Mouse (Mus musculus) adrenal gland, postnatal 36 days (tissue): ENCODE data around the gene Wfdc12. TPM values are rescaled to one million over a fixed set of nuclear protein-coding genes. Genes with fewer than 3 reads are reported as not detected.
"Not testable (repeated sequence)": the region's sequence is repeated elsewhere in the genome, so short reads cannot be mapped to it uniquely, and the experiment has no call there.

Source experiments
- DNase-seq, 2 experiments: peaks; one replicate each; pipeline ENCODE4 v3.0.0; 2021; ENCODE audit warnings: mixed read lengths in 1 of 2
- long read RNA-seq, 2 experiments: library from polyadenylated mRNA; stranded (forward); transcript quantifications; one replicate each; pipeline ENCODE4 v2.0.0; 2021; ENCODE audit warnings: borderline sequencing depth in 2 of 2
- total RNA-seq, 2 experiments: library from RNA; stranded (reverse); gene quantifications; 2 replicates each; pipeline ENCODE4 v1.2.3; 2021

Wfdc12 gene
- 1 to 10 TPM in 1 of 2 experiments, under 1 TPM in 1; 0.43 to 1.4 TPM for total RNA-seq
- long read RNA-seq, experiment 1, partial matches to known transcripts, result 0 of 3 reads
- long read RNA-seq, experiment 1, other reads (novel, unspliced or antisense), result 0 of 3 reads
- long read RNA-seq, experiment 2, result 0 reads

DNA sequence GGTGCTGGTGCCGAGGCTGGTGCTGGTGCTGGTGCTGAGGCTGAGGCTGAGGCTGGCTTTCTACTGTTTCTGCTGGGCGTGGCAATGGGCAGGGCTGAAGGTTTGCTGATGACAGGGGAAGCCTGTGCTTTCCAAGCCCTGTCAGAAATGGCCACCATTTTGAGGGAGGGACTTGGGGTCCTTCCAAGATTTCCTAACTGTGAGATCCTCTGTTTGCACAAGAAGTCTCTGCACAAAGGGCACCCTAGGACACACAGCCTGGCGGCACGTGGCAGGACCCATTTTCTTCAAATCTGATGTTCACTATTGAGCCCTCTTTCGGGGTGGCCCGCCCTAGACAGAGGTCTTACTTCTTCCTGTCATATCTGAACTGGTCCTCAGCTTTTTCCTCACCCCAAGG is at the start of gene Wfdc12:
Wfdc12 (minus strand) TSS at position 33 of the 400 bp plus-strand sequence.
- no peak for DNase-seq

DNA sequence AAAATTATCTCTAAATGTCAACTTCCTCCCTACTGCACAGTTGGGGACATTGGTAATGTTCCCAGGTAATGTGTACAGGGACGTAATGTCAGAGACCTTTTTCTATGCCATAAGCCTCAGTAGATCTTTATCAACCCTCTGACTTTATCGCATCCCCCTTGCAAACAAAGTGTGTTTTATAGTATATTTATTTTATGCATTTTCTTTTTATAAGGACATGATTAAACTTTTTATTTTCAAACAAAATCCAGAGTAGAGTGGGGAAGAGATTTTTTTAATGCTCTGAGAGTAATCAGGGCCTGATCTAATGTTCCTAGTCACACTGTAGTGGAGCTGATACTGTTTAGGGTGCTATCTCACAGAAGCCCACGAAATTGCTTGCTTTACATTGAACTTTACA is 48.0 kb upstream of the Wfdc12 start, which contains the start of gene Svs2:
Svs2 (minus strand) TSS at position 101 of the 400 bp plus-strand sequence.
- DNase-seq, result no peak

DNA sequence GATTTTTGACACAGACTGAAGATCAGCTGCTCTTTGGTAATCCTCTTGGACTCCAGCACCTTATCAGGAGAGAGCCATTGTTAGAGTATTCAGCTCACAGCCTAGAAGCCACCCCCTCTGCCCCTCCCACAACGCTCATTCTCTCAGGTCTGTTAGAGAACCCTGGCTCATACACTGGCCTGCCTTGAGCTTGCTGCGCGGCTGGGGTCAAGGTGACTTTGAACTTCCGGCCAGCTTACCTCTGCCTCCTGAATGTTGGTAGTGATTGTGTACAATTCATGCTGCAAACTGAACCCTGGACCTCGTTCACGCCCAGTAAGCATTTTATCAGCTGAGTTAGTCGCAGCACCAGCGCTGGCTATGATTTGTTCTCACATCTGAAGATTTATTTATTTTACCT is 42.3 kb upstream of the Wfdc12 start:
- no peak for DNase-seq

DNA sequence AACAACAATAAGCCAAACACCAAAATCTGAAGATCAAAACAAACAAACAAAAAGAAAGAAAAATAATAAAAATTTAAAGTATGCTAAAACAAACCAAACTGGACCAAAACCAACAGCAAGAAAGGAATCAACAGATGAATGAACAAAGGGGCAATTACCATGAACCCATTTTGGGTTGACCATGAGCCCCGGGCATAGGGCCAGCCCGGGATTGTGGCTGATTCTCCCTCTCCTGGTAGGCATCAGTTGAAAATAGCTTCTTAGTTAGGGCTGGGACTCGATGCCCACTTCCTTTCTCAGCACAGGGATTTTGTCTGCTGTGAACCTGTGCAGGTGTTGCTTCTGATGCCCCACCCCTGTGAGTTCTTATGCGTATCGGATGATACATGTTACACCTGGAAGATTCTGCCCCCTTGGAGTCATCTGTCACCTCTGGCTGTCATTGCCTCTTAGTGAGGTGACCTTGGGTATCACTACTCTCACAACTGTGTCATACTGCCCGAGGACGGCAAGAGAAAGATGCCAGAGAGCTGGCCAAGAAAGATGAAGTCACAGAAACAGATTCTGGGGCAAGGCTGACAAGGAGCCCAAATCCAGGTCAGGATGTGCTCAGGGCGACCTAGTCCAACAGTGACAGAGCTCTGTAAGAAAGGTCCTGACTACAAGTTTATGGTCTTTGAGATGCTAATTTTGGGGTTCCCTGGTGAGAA is 38.1 kb upstream of the Wfdc12 start:
- DNase-seq, result peak; percentile 38 to 44

DNA sequence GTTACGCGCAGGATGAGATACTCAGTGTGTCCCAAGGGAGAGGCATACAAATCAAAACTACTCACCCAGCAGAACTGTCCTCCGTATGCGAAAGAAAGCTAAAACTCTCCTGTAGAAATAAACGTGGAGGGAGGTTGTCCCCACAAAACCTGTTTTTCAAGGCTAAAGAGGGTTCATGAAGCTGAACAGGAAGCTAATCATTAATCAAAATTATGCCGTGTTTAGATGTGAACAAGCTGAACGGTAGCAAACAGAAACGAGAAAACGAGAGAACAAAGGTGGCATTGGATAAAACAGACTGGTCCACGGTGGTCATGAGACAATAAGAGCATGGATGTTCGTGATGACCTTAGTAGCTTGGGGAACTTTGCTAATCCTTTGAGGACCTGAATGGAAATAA is 31.1 kb upstream of the Wfdc12 start, which contains the start of gene Wfdc15b:
Wfdc15b (minus strand) TSS at position 139 of the 400 bp plus-strand sequence.
- no peak for DNase-seq

DNA sequence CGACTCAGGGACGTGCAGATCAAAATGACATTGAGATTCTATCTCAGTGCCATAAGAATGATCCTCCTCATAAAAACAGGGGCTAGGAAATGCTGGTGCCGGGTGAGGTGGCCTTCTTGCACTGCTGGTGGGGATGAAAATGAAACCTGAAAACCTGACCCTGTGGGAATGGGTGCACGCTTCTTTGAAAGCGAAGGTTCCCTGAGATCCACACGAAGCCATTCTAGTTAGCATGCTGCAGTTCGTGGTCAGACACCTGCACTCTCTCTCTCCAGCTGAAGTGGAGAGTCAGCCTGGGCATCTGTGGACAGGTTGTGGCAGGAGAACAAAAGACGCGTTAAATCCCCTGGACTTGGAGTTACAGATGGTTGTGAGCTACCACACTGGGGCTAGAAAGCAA is 28.9 kb upstream of the Wfdc12 start:
- no peak for DNase-seq

DNA sequence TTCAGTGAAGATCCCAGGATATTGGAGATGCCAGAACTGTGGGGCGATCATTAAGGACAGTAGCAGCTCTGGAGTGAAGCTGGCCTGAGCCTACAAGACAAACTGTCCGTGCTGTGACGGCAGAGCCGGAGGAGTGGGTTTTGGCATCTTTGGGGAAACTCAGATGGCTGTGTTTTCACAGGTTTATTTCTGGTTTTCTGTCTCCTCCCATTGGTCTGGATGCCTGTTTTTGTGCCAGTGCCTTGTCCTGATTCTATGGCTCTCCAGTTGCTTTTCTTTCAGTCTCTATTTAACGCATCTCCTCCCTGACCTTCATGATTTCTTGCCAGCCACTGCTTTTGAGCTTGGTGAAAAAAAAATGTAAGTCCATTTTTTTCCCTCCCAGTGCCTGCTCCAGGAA is 22.3 kb upstream of the Wfdc12 start:
- DNase-seq, result no peak

DNA sequence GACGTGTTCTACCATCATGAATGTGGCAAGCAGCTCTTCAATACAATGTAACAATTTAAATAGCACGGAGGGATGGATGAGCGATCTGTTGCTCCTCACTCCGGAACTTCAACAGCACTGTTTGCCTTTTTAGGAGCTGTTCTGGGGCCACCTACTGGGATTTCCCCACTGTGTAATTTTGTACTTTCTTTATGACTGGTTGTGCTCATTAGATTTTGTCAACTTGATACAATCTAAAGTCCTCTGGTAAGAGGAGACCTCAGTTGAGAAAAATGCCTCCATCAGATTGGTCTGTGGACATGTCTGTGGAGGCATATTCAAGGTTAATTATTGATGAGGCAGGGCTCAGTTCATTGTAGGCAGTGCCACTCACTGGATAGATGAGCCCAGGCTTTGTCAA is 20.5 kb upstream of the Wfdc12 start:
- DNase-seq, result no peak

DNA sequence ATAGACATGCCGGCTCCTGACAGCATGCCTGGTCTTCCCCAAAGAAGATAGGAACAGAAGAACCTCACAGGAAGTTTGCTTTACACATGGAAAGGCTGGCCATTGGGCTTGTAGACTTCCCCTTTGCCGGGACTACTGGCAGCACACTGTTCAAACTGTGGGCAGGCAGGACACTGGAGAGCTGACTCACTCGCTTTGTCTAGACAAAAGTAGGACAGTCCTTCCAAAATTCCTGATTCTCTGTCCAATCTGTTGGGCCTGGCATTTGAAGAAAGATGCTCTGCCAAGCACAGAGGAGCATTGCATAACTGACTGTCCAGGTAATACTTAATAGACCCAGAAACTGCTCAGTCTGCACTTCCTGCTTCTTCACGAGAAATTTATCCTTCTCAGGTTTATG is 16.3 kb upstream of the Wfdc12 start:
- peak in 1 of 2 experiments; percentile 15 for DNase-seq

DNA sequence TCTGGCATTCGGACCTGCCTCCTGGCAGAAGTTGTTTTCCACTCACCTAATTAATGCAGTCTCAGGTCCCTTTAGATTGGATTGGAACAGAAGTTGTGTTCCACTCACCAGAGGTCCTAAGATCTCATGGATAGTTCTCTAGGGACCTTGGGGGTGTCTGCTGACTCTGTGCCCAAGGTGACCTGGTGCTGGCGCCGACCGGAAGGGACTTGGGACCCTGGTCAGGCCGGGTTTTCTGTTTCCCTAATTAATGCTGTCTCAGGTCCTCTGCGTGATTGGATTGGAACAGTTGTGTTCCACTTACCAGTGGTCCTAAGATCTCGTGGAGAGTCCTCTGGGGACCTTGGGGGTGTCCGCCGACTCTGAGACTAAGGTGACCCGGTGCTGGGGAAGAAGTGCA is 15.6 kb upstream of the Wfdc12 start:
- not testable (repeated sequence) for DNase-seq

DNA sequence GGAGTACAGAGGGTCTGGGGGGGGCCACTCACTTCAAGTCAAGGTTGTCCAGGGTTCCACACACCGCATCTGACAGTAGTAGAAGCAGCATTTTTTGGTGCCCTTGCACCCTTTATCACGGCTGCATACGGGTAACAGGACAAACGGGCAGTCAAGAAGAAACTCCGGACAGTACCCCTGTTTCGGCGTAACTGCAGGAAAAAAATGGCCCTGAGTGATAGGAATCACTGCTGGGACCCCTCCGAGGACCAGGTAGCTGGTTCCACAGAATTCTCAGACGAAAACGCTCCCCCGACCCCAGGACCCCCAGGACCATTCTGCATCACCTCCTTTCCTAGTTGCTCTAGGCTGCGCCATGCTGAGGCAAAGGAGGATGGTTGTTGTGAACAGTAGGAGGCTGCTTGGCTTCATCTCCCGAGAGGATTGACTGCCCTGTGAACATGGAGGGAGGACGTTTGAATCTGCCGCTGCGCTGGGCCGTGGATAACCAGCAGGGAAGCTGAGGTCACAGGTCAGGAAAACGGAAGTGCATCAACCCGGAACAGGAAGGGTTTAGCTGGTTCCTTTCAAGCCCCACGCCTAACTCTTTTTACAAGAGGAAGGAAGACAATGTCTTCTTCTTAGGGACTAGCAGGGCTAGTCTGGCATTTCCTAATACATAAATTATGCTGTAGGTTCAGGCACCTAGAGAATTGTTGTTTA is 9.4 kb upstream of the Wfdc12 start, which contains the start of gene Wfdc15a:
Wfdc15a (minus strand) TSS at position 505 of the 702 bp plus-strand sequence.
- no peak for DNase-seq

DNA sequence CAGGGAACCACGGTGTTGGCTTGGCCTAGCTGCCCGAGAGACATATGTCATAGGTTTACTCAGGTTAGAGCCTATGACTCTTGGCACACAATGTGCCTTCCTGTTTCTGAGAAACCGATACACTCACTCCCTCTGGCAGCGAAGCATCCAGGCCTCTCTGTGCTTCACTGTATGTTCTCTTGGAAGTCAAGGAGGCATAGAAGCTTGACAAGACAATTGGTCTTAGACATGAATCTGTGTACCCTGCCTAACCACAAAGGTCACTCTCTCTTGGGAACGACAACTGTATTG is 6.2 kb upstream of the Wfdc12 start:
- DNase-seq, result peak; percentile 26 to 45

DNA sequence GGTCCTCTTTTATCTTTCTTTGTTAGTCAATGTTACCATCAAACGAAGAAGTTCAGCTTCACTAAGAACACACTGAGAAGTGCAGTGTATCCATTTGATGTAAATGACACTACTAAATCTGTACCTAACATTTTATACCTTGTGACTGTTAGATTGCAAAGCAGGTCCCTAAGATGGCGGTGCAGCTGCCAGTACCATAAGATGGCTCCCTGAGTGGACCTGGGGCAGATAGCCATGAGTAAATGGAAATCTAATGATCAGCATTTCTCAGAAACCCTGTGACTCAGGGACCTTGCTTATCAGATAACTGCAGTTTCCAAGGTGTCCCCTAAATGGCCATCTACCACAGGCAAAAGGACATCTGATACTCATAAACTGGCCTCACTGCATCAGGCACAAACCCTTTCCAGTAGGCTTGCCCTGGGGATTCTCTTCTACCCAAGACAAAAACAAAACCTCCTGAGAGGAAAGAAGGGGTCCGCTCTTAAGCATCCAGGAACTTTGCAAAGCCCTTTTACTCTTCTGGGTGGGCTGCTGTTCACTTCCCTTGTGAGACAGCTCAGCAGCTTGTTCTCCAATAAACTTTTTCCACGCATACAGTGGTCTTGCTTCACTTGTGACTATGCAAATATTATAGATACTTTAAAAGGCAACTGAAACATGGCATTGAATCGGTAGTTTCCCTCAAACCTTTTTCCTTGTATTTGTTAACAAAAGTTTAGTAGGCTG is 5.7 kb upstream of the Wfdc12 start:
- DNase-seq, result peak; percentile 13 to 18

DNA sequence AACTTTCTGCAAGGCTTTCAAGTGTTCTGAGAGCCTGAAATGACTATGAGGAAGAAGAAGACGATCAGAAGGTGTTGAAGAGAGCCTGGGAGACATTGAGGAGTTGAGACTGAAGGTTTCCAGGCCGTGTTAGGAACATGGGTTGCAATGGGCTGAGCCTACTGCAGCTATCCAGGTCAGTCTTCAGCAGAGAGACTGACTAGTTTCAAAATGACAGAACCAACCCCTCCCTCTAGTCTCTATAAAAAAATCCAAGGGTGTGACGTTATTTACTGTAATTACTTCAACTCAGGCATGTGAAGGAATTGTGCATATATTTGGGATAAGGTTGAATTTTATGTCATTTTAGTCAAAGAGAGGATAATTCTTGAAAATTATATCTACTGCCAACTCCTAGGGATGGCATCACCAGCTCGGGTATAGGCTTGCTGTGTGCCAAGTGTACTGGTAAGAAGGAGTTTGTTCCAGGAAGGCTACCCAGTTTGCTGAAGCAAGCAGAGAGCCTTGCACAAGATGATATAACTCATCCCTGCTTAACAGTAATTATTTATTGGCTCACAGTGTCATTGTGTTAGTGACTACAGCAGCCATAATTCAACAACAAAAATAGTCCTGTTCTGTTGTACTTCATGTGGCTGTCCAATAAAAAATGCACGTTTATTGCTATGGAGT is 4.7 kb upstream of the Wfdc12 start:
- DNase-seq, result peak; percentile 43

DNA sequence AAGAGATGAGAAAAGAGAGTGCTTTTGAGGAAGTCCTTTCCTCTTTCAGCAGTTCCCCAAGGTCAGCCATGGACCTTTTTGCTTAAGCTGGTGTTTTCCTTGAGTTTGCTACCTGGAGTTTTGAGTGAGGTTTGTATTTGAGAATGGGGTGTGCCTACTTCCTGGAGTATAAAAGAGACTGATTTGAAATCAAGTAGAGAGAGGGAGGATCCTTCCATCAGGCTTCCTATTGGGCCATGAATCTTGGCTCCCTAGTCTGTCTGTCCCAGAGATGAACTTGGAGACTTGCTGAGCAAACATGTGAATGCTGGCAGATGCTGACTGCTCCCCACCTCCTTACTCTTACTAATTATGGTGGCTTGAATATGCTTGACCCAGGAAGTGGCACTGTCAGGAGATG is 1.9 kb upstream of the Wfdc12 start:
- DNase-seq, result no peak

DNA sequence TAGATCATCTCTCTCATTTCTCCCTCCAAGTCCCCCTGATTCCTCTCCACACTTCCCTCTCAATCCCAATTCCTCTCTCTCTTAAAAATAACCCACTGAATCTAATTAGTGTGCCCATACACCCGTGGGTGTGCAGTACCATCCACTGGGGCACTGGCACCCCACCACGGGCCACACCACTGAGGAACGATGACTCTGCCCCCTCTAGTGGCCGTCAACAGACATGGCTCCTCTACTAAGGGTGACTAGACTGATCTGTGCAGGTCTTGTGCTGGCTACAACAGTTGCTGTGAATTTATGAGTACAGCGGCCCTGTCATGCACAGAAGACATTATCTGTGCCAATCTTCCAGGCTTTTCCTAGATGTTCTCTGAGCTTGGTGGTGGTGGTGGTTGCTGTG is 1.7 kb downstream of the Wfdc12 start:
- DNase-seq, result no peak

DNA sequence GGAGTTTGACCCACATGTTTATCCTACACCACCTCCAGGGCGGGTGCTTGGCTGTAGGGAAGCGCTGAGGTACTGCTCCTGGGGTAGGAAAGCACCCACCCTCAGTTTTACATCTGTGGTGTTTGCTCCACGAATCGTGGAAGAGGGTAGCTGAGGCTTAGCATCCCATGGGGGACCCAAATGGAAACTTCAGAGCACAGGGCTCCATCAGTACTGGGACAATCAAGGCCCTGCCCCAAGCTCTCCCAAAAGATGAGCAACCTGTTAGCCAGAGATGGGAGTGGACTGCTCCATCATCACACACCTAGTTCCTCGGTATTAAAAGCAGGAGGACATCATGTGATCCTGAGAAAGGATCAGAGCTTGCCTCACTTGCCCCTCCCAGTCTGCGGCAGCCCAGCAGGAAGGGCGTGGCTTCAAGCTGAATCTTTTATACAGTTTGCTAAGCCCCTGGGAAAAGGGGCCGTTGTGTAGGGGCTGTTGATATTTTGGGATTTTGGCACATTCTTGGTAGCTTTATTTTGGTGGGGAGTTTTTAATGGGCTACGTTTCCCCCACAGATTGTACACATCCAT is 6.2 kb downstream of the Wfdc12 start:
- DNase-seq, result no peak

DNA sequence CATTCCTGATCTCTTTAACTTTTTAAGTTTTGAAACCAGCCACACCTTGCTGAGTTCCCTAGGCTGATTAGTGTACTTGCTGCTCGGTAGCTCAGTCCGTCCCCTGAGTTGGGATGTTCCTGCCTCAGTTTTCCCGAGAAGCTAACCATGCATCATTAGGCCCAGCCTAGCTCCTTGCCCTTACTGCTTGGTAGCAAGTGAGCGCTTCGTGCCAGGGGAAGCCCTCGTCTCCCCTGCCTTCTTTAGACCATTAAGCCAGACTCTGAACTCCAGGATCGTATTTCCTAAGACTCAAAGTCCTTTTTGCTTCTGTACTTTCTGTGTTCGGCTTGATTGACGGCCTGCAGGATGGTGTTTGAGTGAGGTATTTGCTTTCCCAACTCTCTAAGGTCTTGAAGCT is 7.1 kb downstream of the Wfdc12 start:
- no peak for DNase-seq

DNA sequence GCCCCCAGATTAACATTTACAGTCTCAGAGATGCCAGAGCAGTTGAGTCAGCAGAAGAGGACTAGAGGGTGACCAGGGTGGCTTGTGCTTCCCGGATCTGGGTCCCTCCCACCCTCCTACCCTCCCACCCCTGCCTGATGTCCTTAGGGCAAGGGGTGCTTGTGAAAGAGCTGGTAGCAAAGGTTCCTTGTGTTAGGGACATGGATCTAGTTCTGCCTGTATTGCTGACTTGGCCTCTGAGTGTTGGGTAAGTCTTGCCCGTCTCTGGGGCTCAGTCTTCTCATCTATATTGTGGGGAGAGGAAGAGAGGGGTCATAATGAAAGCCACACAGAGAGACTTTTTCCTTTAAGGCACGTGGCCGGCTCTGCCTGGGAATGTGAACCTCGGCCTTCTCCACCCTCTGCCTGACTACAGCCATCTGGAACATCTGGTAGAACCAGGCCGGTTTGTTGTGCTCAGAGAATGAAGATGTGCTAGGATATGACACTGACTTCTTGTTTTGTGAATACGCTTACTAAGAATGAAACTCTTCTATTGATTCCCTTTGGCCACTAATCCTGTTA is 7.6 kb downstream of the Wfdc12 start, which contains the start of gene Wfdc5:
Wfdc5 (minus strand) TSS at position 51 of the 564 bp plus-strand sequence.
- DNase-seq, result no peak

DNA sequence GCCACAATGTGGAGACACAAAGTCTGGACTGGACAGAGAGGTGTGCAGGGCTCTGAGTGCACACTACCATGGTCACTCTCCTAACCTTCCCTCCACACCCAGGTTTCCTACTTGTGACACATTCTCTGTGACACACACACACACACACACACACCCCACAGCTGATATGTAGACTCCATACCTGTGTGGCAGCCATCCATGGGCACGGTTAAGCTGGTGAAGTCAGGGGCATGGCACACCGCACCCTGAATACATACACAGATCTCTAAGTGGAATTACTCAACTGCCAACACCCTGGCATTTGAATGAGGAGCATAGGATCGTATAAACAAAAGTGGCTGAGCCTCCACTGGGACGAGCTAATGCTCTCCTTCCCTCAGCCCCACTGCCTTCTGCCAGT is 9.6 kb downstream of the Wfdc12 start:
- no peak for DNase-seq

DNA sequence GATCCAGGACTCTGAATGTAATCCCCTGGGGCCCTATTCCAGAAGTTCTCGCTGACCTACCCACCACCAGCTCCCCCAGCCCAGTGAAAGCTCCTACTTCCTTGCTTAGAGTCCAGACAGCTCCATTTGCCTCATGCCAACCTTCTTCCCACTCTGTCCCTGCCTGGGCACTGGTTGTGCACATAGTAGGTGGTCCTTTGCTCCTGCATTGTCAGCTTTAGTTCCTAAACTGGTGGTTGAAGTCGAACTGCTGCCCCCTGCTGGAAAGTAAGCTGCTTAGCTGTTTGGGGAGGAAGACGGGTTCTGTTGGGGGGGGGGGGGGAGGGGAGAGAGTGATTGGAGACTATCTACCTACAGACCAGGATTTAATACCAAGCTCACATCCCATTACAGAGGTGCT is 10.3 kb downstream of the Wfdc12 start:
- peak; percentile 32 to 73 for DNase-seq
